Mouse (Mus musculus) ES-E14 (cell line): ENCODE measurements around the gene Cdk5rap1. TPM values are rescaled to one million over a fixed set of nuclear protein-coding genes. Genes with fewer than 3 reads are reported as not detected.

Experiments used
- DNase-seq: peaks from one replicate; pipeline ENCODE4 v3.0.0-alpha.2; 2013; ENCODE audit warnings: low read depth, low spot score
- H3K27ac ChIP-seq: 2 replicates; pipeline ENCODE4 v1.5.1; 2012; ENCODE audit warnings: low read depth, mild to moderate bottlenecking, low read length, moderate library complexity, mixed read lengths; ENCODE audit not compliant: poor library complexity, insufficient read depth, severe bottlenecking
- H3K36me3 ChIP-seq: 2 replicates; pipeline ENCODE4 v1.6.1; 2012; ENCODE audit warnings: mild to moderate bottlenecking, low read length, moderate library complexity, mixed read lengths; ENCODE audit not compliant: control insufficient read depth, poor library complexity, insufficient read depth, severe bottlenecking
- H3K4me1 ChIP-seq, 2 experiments: fragments of 150-350 bp in 1 of 2; sonication (generic) in 1 of 2; 2 replicates each; pipeline ENCODE4 v1.6.1; 2012; ENCODE audit warnings: low read length in 2 of 2, mild to moderate bottlenecking in 1 of 2, mixed read lengths in 1 of 2; ENCODE audit not compliant: control insufficient read depth in 2 of 2, insufficient read depth in 2 of 2, poor library complexity in 1 of 2
- H3K4me3 ChIP-seq, 2 experiments: fragments of 150-350 bp in 1 of 2; sonication (generic) in 1 of 2; 2 replicates each; pipeline ENCODE4 v1.5.1; 2012; ENCODE audit warnings: low read length in 2 of 2, low read depth in 1 of 2, mild to moderate bottlenecking in 1 of 2, mixed read lengths in 1 of 2; ENCODE audit not compliant: insufficient read depth in 1 of 2, poor library complexity in 1 of 2, severe bottlenecking in 1 of 2
- H3K9ac ChIP-seq: 2 replicates; pipeline ENCODE4 v1.6.1; 2012; ENCODE audit warnings: low read depth, mild to moderate bottlenecking, low read length, mixed read lengths; ENCODE audit not compliant: poor library complexity, insufficient read depth, severe bottlenecking
- H3K9me3 ChIP-seq: fragments of 150-350 bp; sonication (generic); 2 replicates; pipeline ENCODE4 v1.6.1; 2012; ENCODE audit warnings: low read depth, mild to moderate bottlenecking, low read length; ENCODE audit not compliant: control insufficient read depth, insufficient read depth
- CHD2 ChIP-seq: IDR thresholded peaks from 2 replicates; pipeline ENCODE4 v1.6.1; 2014; ENCODE audit warnings: mild to moderate bottlenecking, low read depth, low read length, inconsistent platforms
- HCFC1 ChIP-seq: IDR thresholded peaks from 2 replicates; pipeline ENCODE4 v1.6.1; 2012; ENCODE audit warnings: low read length, inconsistent platforms, borderline replicate concordance; ENCODE audit not compliant: insufficient read depth
- MAFK ChIP-seq: IDR thresholded peaks from 2 replicates; pipeline ENCODE4 v1.6.1; 2014; ENCODE audit warnings: mild to moderate bottlenecking, low read depth, low read length, inconsistent platforms; ENCODE audit not compliant: insufficient read depth
- ZC3H11A ChIP-seq: IDR thresholded peaks from 2 replicates; pipeline ENCODE4 v1.6.1; 2012; ENCODE audit warnings: low read depth, mild to moderate bottlenecking, inconsistent platforms, low read length, borderline replicate concordance
- ZNF384 ChIP-seq: IDR thresholded peaks from 2 replicates; pipeline ENCODE4 v1.6.1; 2012; ENCODE audit warnings: low read depth, low read length, inconsistent platforms
- in situ Hi-C, 2 experiments: fragments of 600-800 bp; cut with MboI; formaldehyde crosslinking; loops; one replicate each; pipeline ENCODE4 v1.15.1; 2025; ENCODE audit warnings: low sequenced_read_pairs in 2 of 2, inconsistent platforms in 1 of 2; ENCODE audit not compliant: unreplicated experiment in 2 of 2
- total RNA-seq: library from RNA; depleted of rRNA; stranded (reverse); fragments of 300-350 nt; gene quantifications from 2 replicates; pipeline ENCODE4 v1.2.3, GENCODE M21; 2012

Cdk5rap1 gene
- total RNA-seq, 1 experiment, result 30.0 TPM

- TF ChIP-seq HCFC1 (no peak), CHD2 (no peak), ZNF384 (no peak), ZC3H11A (no peak), MAFK (no peak)
- no peak for DNase-seq
- Histone ChIP-seq H3K9me3 (no peaks in the 10 kb centered on the region), H3K9ac (no peak overlapping the region), H3K4me3 (no peak overlapping the region), H3K36me3 (peaks cover 2% of the 10 kb centered on the region; the same call in 1 of the 2 replicates), H3K4me1 (peaks cover 13 to 17% of the 10 kb centered on the region in 2 experiments), H3K27ac (peak overlapping the region; percentile 28)
- in situ Hi-C loops, result no loop called here
Measured at GRCm38 (mm10) chr2:154418001-154418400, 45.2 kb upstream of the Cdk5rap1 start.

GRCm38 (mm10) chr2:154417107-154417506 is 44.3 kb upstream of the Cdk5rap1 start:
- peaks cover 2% of the 10 kb centered on the region; the same call in 1 of the 2 replicates for H3K36me3 ChIP-seq
- H3K4me1 ChIP-seq, result peaks cover 10 to 11% of the 10 kb centered on the region in 2 experiments; a peak in 3 of 4 replicates
- in situ Hi-C loops, result no loop called here
- no peaks in the 10 kb centered on the region for H3K9me3 ChIP-seq
- H3K4me3 ChIP-seq, result no peak overlapping the region
- 0 out of 2 replicates have a peak, but pooled peaks have one; percentile 40 for TF ChIP-seq ZC3H11A
- TF ChIP-seq ZNF384, result 0 out of 2 replicates have a peak, but pooled peaks have one; percentile 44
- TF ChIP-seq HCFC1, result no peak
- no peak for TF ChIP-seq MAFK
- no peak for TF ChIP-seq CHD2
- H3K9ac ChIP-seq, result no peak overlapping the region; the same call in 1 of the 2 replicates
- DNase-seq, result peak; percentile 87
- H3K27ac ChIP-seq, result peak overlapping the region; percentile 66; the same call in 1 of the 2 replicates

GRCm38 (mm10) chr2:154412018-154412666 is 39.3 kb upstream of the Cdk5rap1 start:
- Histone ChIP-seq H3K27ac (no peak overlapping the region), H3K4me1 (peaks cover 3% of the 10 kb centered on the region in 2 experiments; a peak in 1 of 4 replicates), H3K36me3 (peaks cover 2% of the 10 kb centered on the region; the same call in 1 of the 2 replicates), H3K9me3 (no peaks in the 10 kb centered on the region), H3K4me3 (no peak overlapping the region), H3K9ac (no peak overlapping the region)
- no peak for DNase-seq
- TF ChIP-seq HCFC1, result no peak
- TF ChIP-seq ZC3H11A, result peak; percentile 33; the same call in 1 of the 2 replicates
- in situ Hi-C loops, result no loop called here

GRCm38 (mm10) chr2:154410355-154410754 is 37.5 kb upstream of the Cdk5rap1 start:
- DNase-seq, result no peak
- TF ChIP-seq ZC3H11A, result no peak
- no peak for TF ChIP-seq ZNF384
- TF ChIP-seq MAFK, result no peak
- no peak for TF ChIP-seq CHD2
- TF ChIP-seq HCFC1, result no peak
- Histone ChIP-seq H3K4me1 (no peaks in the 10 kb centered on the region), H3K4me3 (no peak overlapping the region), H3K27ac (no peak overlapping the region), H3K9me3 (0 out of 2 replicates have a peak, but pooled peaks cover 4% of the 10 kb centered on the region), H3K36me3 (peaks cover 2% of the 10 kb centered on the region; the same call in 1 of the 2 replicates), H3K9ac (no peak overlapping the region)
- in situ Hi-C loops, result no loop called here
